Mouse (Mus musculus) layer of hippocampus, postnatal 10 days (tissue): Measurements from ENCODE around the gene Srd5a1. TPM values are rescaled to one million over a fixed set of nuclear protein-coding genes. Genes with fewer than 3 reads are reported as not detected.
A peak's percentile ranks its signal among the peaks of the same experiment; 100 is the strongest.
"Not testable (repeated sequence)": the region's sequence is repeated elsewhere in the genome, so short reads cannot be mapped to it uniquely, and the experiment has no call there.

Experiments used
- DNase-seq, 2 experiments: peaks; one replicate each; pipeline ENCODE4 v3.0.0; 2021; ENCODE audit warnings: low spot score in 2 of 2
- total RNA-seq, 2 experiments: library from RNA; stranded (reverse); gene quantifications; 2 replicates each; pipeline ENCODE4 v1.2.3; 2021

Srd5a1 gene
- total RNA-seq, 2 experiments from 2014 or later, result 22.9 TPM

DNA sequence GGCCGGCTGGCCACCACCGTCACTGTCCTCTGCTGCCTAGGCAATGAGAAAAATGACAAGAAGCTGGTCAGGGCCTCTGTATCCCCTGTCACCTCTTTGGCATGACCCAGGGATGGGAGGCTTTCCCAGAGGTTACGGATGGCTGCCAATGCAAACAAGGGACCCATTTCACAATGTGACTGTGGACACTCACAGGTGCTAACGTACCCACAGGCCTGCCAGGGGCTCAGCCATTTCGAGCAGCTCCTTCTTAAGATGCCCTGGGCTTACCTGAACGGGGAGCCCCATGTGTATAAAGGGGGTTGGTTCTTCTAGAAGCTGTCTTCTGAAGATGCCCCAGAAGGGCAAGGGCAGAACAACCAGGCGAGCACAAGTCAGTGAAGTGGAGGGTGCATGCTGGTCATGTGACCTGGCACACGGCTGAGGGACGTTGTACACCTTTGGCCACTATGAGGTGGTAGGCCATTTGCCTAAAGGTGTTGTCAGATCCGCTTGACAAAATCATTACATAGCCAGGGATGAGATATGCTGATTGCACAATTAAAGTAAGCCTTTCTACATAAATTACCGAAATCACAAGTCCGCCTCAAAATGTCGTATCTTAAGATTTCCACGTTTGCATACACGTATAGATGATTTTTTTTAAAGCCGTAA, 33.9 kb downstream of the Srd5a1 start:
- DNase-seq, result no peak

DNA sequence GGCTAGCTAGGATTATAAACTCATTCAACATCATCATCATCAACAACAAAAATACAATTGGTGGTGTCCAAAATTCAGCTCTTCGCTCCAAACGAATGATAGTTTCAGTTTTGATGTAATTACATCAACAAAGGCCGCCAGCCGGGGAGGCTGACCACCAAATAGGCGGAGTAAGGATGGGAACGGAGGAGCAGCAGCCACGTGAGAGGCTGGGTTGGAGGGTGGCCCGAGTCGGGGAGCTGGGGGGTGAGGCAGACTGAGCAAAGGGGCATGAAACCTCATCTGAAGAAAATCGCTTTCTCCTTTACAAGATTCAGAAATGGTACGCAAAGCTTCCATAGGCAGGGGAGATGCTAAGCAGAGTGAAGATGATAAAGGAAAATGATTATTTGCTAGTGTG, 34.6 kb downstream of the Srd5a1 start:
- peak; percentile 35 to 53 for DNase-seq

DNA sequence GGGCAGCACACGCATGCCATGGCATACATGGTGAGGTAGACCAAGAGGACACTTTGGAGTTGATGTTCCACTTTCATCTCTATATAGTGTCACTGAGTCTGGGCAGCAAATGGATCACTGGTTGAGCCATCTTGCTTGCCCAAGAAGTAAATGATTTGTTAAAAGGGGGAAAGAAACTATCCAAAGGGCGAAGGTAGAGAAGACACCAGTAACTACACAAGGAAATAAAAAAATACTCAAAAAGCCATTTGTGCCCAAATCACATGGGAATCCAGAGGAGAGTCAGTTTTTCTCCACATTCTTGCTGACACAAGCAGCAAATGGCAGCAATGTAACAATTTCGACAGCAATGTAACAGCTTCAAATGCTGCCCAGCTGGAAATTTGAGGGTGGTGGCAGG, 38.6 kb downstream of the Srd5a1 start:
- DNase-seq, result no peak

DNA sequence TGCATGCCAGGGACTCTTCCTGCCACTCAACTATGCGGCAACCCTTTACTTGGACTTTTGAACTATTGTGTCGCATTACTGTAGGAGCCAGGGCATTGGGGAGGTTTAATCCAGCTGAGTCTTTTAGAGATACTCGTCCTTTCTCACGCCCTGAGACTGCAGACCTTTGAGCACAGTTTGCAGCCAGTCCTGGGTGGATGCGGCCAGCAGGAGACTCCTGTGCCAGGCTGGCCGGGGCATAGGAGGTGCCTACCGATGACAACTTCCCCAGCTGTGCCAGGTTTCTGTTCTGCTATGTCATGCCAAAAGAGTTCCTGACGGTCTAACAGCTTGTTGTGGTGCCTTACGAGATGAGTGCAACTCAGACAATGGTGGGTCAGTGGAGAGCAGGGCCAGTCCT, 42.0 kb downstream of the Srd5a1 start:
- no peak for DNase-seq

DNA sequence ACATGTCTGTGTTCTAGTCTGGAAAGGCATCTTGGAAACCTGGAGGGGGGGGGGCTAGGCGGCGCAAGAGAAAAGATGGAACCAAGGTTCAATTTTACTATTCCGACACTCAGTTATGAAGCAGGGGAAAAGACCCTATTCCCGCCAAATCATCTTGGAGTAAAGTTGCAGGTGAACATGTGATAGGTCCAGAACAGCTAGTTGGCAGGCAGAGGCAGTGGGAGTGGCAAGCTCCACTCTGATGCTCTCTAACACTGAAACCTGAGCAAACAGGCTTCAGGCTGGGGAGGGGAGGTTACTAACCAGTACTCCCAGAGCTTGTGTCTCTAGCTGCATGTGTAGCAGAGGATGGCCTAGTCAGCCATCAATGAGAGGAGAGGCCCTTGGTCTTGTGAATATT, 45.8 kb downstream of the Srd5a1 start:
- DNase-seq, result not testable (repeated sequence)

DNA sequence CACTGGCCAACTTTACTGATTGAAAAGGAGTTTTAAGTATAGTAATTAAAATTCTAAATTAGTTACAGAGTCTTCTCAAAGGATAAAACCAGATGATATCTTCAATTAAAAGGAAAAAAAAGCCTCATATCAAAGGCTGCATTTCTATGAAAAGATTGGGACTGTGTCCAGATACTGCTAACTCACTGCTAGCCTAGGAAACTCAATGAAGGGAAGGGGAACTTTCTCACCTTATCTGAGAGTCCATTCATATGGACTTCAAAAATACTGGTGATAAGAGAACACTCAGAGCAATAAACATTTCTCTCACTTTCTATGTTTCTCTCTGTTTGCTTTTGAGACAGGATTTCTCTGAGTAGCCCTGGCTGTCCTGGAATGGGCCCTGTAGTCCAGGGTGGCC, 46.7 kb downstream of the Srd5a1 start:
- no peak for DNase-seq

DNA sequence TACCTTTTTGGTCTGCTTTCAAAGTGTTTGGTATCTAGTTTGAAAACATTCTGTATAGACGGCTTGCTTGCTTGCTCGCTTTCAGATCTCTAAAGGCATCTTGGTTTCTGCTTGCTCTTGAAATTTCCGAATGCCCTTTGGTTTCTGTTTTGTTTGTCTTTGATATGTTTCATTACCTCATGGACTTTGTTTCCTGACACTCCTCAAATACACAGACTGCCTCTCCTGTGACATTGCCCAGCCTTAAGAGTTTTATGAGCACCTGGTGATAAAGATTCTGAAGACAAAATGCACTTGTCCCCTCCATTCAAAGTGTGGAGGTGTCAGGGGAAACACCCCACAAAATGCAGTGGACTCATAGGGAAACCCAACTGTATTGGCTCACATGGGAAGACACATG, 47.3 kb downstream of the Srd5a1 start:
- no peak for DNase-seq

DNA sequence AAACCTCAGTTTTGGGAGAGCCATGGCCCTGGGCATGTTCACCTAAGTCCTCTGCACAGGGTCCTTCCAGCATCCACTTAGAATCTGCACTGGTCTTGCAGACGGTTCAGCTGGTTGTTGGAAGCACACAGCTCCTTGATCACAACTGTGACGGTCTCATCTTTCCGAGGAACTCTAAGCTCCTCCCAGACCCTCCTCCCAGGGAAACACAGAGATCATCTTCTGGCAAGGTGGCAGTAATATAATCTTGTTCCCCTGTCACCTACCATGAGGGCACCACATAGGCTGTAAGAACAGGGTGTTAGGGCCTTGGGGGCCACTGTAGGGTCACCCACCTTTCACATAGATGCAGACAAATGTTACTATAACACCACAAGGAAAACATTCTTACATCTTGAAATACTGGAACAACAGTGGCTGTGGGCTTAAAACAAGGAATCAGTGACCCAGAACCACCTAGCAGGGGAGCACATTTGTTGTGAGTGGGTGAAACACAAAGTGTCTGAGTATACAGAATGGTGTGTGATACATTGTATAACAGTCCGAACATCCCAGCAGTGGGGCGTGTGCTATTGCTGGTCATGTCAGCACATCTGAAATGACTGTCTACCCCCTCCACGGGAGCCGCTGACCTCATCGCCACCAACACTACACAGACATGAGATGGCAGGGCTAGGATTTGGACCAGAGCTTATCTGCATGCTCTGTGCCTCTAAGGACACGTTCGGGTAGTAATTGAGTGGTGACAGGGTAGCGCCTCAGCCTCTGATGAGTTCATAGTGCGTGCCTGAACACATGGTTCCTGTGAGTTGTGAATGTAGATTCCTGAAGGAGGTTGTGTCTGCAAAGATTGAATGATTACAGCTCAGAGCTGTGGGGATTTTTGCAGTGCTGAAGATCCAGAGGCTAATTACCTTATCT, 48.3 kb downstream of the Srd5a1 start:
- no peak for DNase-seq

DNA sequence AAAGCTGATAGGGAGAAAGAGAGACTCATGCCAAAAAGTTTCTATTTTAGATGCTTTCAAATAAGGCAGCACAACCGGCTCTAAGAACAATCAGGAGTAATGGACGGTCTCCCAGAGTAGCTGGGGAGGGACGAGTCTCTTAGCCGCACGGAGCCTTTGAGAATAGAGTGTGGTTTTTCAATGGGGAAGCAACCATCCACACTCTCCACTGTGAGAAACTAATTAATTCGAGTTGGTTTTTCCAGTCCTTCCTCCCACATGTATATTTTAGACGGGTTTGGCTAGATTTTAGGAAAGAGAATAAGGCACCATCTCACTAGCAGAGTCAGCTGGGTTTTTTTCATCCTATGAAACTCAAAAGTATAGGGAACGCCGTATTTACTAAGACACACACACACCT, 49.2 kb downstream of the Srd5a1 start:
- no peak for DNase-seq

DNA sequence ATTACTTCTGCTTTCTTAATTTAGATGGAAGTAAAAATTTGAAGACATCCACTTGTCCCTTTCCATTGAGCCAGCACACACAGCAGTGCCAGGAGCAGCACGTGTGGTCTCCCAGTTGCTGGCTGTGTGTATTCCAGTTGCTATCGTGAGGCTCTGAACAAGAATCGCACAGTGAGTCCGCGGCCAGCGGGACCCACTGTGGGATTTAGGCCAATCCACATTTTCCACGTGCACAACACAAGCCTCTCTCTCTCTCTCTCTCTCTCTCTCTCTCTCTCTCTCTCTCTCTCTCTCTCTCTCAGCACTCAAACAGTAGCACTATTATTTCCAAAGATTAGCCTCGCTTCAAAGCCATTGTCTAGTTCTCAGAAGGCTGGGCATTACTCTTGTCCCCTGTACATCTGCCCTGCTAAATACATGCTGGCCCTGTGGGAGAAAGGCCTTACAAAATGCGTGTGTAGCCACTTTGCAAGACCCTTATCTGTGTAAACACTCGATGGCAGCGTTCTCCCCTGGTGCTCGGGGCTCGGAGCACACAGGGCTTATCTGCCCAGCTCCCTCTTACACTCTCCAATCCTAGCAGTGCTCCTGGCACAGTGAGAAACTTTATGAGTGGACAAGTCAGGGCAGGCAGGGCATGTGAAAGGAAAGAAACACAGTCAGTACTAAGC, 51.8 kb downstream of the Srd5a1 start:
- DNase-seq, result no peak

DNA sequence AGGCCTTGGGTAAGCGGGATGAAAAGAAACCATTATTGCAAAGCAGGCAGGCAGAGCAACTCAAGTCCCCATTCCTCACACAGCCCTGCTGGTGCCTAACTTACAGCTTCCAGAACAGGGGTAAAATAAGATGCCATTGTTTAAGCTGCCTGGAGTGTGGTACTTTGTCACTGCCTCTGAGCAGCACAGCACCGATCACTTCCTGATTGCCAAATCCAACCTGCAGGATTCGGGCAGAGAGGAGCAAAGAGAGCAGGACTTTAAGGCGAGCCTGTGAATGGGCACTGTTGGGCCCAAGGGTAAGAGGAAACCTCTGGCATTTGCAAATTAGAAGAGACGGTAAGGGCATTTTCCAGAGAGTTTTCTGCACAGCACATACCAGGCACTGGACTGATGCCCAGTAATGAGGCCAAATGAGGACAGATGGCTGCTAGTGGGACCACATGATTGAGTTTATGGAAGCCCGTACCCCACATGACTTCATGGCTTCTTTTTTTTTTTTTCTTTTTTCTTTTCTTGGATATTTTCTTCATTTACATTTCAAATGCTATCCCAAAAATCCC, 53.1 kb downstream of the Srd5a1 start:
- DNase-seq, result peak in 1 of 2 experiments; percentile 59

DNA sequence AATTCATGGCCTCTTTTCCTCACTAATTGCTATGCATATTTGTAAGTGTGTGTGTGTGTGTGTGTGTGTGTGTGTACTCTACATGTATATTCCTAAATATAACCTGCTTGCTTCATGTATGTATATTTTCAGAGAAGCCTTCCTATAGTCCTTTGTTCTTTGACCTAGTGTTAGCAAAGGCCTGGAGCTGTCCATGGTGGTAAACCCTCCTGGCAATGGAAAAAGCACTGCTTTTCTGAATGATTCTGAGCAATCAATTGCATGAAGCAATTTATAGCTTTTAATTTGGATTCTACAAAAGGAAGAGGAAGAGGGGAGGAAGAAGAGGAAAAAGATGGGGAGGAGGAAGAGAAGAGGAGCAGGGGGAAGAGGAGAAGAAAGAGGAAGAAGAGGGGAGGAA, 54.5 kb downstream of the Srd5a1 start:
- no peak for DNase-seq

DNA sequence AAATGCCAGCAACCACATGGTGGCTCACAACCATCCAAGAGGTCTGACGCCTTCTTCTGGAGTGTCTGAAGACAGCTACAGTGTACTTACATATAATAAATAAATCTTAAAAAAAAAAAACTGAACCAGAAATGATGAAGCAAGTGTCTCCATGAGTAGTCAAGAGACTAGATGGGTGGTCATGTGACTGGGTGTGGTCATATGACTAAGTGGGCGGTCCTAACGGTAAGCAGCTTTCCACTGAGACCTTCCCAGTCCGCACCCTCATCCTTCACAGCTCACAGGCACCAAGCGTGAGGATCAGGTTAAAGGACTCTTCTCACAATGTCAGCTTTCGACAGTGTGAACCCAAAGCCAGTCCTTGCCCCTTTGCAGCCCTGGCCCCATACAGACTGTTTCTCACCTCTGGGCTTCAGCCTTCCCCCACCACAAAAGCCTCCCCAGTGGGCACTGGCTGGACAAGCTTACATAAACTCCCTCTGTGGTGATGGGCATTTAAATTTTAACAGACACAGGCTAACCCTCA, 55.2 kb downstream of the Srd5a1 start:
- no peak for DNase-seq

DNA sequence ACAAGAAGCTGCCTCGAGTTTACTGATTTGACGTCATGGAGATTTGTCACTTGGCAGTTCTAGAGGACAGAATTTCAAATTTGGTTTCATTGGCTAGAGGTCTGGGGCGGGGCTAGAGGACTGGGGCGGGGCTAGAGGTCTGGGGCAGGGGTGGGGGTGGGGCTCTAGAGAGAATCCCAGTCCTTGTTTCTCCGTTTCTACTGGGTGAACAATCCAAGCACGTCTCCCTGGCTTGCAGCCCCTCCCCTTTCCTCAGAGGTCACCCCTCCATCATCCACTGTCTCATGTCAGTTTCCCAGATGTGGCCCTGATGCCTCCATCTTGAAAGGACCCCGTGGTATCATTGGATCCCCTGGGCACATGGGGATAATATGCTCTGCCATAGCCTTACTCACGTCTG, 56.2 kb downstream of the Srd5a1 start:
- DNase-seq, result no peak

DNA sequence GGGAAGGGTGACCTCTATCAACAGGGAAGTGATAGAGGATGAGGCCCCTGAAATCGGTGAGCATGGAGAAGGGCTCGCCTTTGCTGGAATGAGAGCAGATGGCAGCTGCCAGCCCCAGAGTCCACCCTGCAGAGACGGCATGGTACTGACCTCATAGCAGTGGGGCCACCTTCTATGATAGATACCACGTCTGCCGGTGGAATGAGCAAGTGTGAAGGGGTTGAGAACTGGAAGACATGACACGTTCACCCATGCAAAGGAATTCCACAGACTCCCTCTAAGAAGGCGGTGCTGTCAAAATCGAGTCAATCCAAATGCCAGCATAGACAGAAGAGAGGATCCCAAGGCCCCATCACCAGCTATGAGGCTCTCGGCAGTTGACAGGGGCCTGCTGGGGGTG, 57.0 kb downstream of the Srd5a1 start:
- no peak for DNase-seq

DNA sequence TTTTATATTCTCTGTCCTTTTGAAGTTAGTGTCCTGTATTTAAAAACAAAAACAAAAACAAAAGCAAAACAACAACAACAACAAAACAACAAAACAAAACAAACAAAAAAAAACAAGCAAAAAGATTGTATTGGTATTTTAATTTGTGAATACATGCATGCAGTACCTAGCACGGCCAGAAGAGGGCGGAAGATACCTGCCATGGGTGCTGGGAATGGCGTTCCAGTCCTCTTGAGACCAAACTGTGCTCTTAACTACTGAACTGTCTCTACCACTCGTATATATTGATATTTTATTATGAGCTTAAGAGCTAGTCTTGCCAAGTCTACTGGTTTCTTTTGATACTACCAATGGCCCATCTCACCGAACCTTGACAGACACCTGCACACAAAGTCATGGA, 58.2 kb downstream of the Srd5a1 start:
- no peak for DNase-seq

DNA sequence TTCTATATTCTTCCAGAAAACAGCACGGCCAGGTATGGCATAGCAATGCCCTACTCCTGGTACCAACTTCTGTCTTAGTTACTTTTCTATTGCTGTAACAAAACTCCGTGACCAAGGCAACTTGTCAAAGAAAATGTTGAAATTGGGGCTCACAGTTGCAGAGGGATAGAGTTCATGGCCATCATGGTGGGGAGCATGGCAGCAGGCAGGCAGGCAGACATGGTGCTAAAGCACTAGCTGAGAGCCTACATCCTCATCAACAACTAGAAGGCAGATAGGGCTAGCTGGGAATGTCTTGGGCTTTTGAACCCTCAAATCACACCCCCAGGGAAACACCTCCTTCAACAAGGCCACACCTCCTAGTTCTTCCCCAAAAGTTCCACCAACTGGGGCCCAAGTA, 60.4 kb downstream of the Srd5a1 start:
- no peak for DNase-seq

DNA sequence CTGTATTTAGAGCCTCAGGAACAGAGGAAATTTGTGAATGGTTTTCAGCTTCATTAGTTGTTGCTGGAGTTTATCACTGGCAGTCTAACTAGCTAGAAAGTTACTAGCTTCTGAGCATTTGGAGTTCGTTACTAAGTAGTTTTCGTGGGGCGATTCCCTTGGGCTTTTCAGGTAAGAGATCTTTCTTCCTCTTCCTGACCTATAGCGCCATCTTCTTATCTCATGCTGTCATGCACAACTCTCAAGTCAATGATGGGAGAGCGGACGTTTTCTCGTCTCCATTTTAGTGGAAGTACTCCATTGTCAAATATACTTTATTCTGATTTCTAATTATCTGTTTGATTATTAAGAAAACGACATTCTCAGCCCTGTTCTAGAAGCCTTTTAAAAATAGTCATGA, 61.3 kb downstream of the Srd5a1 start:
- DNase-seq, result no peak

DNA sequence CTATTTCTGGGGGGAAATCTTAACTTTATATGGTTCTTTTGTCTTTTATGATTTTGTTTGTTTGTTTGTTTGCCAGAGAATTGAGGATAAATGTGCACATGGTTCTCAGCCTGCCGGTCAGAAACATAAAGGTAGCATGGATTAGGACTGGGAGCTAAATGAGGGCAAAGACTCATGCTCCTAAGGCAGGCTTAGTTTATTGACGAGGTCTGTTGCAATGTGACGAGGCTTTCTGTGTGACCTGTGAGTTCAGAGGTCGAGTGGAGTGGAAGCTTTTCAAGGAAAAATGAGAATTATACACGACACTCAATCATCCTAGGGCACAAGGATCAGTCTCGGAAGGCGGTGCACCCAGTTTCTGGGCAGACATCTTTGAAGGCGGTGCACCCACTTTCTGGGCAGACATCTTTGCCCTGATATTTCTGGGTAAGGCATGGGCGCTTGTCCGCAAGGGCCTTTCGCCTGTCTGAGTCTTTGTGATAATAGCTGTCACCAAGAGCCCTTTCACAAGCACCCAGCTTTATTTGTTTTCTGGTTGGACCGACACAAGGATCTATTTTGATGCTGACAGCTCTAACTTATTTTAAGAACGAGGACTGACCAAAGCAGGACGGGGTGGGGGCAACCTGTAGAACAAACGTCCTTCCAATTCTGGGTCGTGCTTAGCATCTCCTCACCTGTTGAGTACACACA, 63.6 kb downstream of the Srd5a1 start:
- no peak for DNase-seq

DNA sequence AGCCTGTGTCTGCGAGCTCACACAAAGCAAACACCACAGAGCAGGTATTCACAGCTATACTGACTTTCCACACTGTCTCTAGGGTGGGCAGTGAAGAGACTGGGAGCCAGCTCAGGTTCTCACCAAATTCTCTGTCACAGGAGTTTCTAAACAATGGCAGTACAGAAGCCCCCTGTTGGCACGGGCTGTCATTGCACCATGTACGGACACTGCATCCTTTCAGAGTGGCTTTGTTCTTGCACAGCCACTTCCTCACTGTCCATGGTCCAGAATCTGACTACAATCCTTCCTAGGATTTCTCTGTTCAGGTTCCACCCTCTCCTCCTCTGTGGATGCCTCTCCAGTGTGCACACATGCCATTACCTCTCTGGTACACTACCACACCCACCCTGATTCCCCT, 66.2 kb downstream of the Srd5a1 start:
- DNase-seq, result peak in 1 of 2 experiments; percentile 42

DNA sequence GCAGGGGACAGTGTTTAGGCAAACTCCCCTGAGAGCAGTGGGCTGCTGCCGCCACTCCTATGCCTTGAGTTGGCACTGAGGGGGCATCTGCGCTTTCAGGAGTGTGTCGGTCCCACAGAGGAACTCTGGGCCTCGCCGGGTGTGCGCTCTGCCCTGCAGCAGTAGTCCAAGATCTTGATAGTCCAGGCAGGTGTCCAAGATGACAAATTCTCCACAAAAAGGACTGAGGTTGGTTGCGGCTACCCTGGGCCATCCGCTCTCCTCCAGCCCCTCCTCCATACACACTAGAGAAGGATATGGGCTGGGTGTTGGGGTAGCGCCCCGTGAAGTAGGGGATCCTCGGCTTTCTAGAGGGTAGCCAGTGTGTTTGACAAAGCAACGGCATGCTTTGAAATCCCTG, 67.6 kb downstream of the Srd5a1 start:
- no peak for DNase-seq
